Mouse (Mus musculus) kidney, adult 2 months (tissue): ENCODE measurements around the gene Sertad4.

Experiments used
- CTCF ChIP-seq: fragments of 200-500 bp; conservative IDR thresholded peaks from 2 replicates; pipeline ENCODE4 v1.5.1; 2011; ENCODE audit warnings: low read depth, mild to moderate bottlenecking, control low read depth, low read length, moderate library complexity, mixed read lengths; ENCODE audit not compliant: insufficient read depth, insufficient read length
- POLR2A ChIP-seq: fragments of 200-500 bp; IDR thresholded peaks from one replicate; pipeline ENCODE4 v1.6.1; 2011; ENCODE audit warnings: low read depth, low read length, control low read depth

- TF ChIP-seq CTCF (no peak), POLR2A (no peak)
Observed at GRCm38 (mm10) chr1:192794957-192795745, 60.4 kb downstream of the Sertad4 start.
